Mouse (Mus musculus) erythroblast, embryonic 14.5 days (primary cell): ENCODE results near the gene Zfp986. TPM values are rescaled to one million over a fixed set of nuclear protein-coding genes. Genes with fewer than 3 reads are reported as not detected.
"Not testable (repeated sequence)": the region's sequence is repeated elsewhere in the genome, so short reads cannot be mapped to it uniquely, and the experiment has no call there.

Experiments used
- H3K27me3 ChIP-seq: 2 replicates; pipeline ENCODE4 v1.6.1; 2012; ENCODE audit warnings: inconsistent platforms; ENCODE audit not compliant: control insufficient read depth
- H3K36me3 ChIP-seq: 2 replicates; pipeline ENCODE4 v1.6.1; 2012; ENCODE audit warnings: mild to moderate bottlenecking, inconsistent platforms; ENCODE audit not compliant: control insufficient read depth
- H3K4me1 ChIP-seq: 2 replicates; pipeline ENCODE4 v1.6.1; 2012; ENCODE audit warnings: inconsistent platforms; ENCODE audit not compliant: control insufficient read depth
- H3K4me3 ChIP-seq: replicated peaks from 2 replicates; pipeline ENCODE3; 2012; ENCODE audit warnings: moderate library complexity, mild to moderate bottlenecking, inconsistent platforms
- H3K9me3 ChIP-seq: 2 replicates; pipeline ENCODE4 v1.6.1; 2012; ENCODE audit warnings: low read length, inconsistent platforms, mixed read lengths; ENCODE audit not compliant: control insufficient read depth
- polyA plus RNA-seq: library from polyadenylated mRNA; stranded (reverse); fragments of >175 nt; gene quantifications from 2 replicates; pipeline ENCODE4 v1.2.3, GENCODE M21; 2012

Gene Zfp986
- polyA plus RNA-seq, result not detected in 2 replicates

DNA sequence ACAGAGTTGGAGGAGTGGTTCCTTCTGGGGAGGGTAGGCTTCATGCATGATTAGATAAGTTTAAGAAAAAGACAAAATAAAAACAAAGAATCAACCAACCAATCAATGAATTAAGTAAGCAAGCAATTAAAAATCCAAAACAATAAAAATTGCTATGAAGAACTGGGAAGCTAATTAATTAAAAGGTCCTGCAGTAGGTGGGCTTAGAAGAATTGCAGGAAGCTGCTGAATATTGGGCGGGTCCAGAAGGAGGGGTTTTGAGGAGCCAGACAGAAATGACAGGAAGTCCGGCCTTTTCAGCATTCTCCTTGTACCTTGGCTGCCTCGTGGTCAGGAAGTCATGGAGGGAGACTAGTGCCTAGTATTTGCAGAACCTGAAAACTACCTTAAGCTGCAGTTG, at the start of gene Zfp986:
Gene Zfp986, plus strand, starts transcription at position 301 of the 400 bp plus-strand sequence.
- not testable (repeated sequence) for H3K9me3 ChIP-seq, H3K4me1 ChIP-seq, H3K36me3 ChIP-seq, H3K27me3 ChIP-seq, H3K4me3 ChIP-seq

DNA sequence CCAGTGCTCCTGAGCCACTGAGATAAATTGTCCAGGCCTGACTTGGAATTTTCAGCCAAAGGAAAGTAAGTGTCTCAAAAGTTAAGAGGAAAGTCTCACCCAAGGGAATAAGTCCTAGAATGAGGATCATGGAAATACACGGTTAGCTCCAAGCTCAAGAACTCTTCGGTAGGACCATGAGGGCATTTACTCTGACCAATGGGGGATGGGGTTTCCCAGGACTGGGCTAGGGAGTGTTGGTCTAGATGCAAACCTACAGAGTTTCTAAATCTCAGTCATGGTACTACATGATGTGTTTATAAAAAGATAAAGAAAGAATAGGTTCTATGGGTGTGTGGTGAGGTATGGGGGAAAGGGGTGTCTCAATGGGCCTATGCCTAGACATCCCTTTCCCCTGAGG, 48.6 kb upstream of the Zfp986 start:
- not testable (repeated sequence) for H3K27me3 ChIP-seq, H3K4me3 ChIP-seq, H3K36me3 ChIP-seq, H3K9me3 ChIP-seq, H3K4me1 ChIP-seq

DNA sequence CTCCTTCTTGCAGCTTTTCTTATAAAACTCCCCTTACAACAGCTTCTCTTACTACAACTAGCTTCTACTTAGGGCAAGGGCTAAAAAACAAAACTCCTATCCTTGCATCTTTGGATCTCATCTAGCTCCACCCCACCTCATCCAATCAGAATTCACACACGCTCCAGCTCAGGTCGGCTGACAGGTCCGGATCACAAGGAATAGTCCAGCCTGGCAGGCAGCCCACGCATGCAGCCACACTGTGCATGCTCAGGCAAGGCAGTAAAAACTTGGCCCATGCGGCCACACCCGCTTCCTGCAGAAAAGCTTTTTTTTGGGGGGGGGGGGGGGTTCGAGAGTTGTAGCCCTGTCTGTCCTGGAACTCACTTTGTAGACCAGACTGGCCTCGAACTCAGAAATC, 43.0 kb upstream of the Zfp986 start:
- H3K27me3 ChIP-seq, H3K36me3 ChIP-seq, H3K4me1 ChIP-seq, H3K9me3 ChIP-seq, H3K4me3 ChIP-seq: not testable (repeated sequence)

DNA sequence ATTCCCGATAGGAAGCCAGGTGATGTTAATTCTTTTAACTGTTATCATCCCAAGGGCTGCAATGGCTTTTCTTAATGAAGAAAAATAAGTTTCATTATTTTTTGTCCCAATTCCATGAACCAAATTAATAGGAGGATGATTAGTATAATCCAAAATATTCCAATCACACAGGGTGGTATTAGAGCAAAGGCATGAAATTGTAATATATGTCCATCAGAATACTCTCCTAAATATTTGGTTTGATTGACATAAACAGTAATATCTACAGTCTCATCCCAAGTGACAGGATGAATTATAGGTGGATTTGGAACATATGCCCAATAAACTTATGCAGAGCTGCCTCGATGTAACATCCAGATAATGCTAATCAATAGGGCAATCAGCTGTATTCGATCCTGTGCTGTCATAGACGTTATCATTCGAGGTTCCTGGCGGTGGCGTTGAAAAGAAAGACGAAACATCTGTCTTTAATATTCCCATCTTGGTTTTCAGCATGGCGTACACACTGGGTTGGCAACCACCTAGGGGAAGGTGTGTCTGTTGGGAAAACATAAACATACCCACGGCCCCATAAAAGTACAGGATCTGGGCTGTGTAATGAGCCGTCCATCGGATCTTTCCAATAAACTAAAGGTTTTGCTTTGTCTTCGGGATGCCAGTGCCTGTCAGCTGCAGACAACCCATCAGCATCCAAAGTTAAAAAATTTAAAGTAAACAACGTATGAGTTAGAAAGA, 37.1 kb upstream of the Zfp986 start:
- H3K4me3 ChIP-seq, H3K4me1 ChIP-seq, H3K9me3 ChIP-seq, H3K27me3 ChIP-seq, H3K36me3 ChIP-seq: not testable (repeated sequence)

DNA sequence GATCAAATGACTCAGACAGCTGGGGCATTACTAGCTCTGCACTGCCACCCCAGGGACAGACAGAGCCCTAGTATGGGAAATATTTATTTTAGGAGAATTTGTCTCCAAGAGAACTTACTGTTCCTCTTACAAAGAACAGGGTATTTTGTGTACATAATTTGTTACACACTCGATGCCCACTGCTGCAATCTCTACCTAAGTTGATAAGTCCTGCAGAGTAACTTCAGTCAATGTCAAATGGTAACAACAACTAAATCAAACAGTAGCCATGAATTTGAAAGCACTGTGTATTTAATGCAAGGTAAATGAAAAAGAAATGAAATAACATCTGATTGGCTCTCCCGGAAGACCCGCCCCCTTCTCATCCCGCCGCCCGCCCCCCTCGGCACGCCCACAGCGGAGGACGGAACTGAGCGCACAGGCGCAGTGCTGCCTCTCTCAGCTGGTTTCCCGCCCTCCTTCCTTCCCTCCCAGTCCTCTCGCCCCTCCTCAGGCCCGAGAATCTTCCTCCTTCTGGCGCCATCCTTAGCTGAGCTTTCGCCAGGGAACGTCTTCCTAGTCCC, 32.2 kb upstream of the Zfp986 start:
- H3K4me1 ChIP-seq, H3K27me3 ChIP-seq, H3K36me3 ChIP-seq, H3K4me3 ChIP-seq, H3K9me3 ChIP-seq: not testable (repeated sequence)

DNA sequence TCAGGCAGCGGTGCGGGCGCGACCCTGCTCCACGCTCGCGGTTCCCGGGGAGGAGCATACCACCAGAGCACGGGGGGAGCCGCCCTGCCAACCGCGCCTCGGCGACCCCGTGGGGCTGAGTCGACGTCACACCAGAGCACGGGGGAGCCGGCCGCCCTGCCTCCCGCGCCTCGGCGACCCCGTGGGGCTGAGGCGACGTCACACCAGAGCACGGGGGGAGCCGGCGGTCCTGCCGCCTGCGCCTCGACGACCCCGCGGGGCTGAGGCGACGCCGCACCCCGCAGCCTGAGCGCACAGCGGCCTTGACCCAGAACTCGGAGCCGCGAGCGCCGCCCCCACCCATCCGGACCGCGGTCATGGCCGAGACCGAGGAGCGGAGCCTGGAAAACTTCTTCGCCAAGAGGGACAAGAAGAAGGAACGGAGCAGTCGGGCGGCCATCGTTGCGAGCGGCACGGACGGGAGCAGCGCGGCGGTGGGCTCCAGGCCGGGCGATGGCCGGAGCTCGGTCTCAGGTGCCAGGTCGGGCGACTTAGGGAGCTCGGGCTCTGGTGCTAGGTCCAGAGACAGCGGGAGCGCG, 31.6 kb upstream of the Zfp986 start:
- not testable (repeated sequence) for H3K4me1 ChIP-seq, H3K36me3 ChIP-seq, H3K4me3 ChIP-seq, H3K27me3 ChIP-seq, H3K9me3 ChIP-seq

DNA sequence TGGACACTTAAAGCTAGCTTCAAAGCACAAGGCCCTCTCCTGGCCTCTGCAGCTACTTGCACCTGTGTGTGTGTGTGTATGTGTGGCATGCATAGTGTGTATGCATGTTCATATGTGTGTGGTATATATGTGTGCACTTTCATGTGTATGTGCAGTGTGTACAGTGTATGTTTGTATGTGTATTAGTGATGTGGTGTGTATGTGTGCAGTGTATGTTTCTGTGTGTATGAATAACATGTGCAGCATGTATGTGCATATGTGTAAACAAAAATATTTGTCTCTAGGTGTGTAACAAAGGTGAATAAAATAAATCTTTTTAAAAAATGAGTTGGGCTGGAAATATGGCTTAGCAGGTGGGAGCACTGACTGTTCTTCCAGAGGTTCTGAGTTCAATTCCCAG, 21.8 kb upstream of the Zfp986 start:
- not testable (repeated sequence) for H3K4me3 ChIP-seq, H3K36me3 ChIP-seq, H3K4me1 ChIP-seq, H3K27me3 ChIP-seq, H3K9me3 ChIP-seq

DNA sequence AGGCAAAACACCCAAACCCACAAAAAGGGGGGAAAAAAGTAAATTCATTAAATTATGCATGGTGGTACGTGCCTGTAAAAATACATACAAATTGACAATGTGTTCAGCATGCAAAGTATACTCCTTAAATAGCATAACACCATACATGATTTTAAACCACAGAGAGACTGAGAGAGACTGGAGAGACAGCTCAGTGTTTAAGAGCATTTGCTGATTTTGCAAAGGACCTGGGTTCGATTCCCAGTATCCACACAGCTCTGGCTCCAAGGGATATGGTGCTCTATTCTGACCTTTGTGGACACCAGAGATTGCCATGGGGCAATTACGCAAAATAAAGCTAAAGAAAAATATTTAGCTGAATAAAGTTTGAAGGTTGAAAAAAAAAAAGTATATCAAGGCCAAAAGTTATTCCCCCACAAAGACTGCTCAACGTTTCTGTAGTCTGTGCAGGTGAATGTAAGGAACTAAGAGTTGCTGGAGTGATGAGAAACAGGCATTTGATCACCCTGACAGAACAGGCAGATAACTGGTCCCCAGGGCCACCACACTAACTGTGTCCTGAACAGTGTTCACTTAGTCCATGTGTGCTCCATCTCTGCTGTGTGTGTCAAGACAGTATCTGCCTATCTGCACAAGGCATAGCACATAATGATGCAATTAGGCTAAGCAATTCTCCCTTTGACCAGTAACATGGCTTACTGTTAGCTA, 20.3 kb upstream of the Zfp986 start:
- H3K27me3 ChIP-seq, H3K4me3 ChIP-seq, H3K36me3 ChIP-seq, H3K4me1 ChIP-seq, H3K9me3 ChIP-seq: not testable (repeated sequence)

DNA sequence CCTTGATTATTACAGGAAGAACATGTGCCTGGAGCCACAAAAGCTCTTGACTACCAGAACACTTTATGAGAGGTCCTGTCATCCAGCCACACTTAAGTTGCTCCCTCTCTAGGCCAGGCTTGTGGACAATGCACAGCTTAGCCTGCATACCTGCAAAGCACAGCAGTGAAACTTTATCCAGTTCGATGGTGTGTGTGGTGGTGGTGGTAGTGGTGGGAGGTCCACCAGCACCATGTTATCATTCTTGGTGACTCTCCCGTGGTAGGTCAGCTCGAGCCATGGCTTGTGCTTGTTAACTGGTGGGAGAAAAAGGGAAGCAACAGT, 19.7 kb upstream of the Zfp986 start:
- not testable (repeated sequence) for H3K27me3 ChIP-seq, H3K4me1 ChIP-seq, H3K36me3 ChIP-seq, H3K9me3 ChIP-seq, H3K4me3 ChIP-seq

DNA sequence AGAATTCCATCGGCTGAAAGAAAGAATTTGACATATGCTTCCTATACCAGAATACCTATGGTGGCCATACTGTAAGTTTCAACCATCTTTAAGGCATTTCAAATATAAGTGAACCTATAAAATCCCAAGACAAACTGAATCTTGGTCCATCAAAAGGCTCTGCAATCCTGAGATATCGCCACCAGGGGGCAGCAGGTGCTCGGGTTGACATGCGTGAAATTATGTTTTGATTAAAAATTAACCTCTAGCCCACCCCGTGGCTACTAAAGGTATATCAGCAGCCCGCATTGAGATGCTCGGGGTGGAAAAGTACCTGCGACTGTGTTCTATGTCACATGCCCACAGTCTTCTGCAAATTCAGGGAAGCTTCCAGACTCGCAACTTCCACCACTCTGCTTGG, 17.2 kb upstream of the Zfp986 start:
- not testable (repeated sequence) for H3K27me3 ChIP-seq, H3K36me3 ChIP-seq, H3K9me3 ChIP-seq, H3K4me3 ChIP-seq, H3K4me1 ChIP-seq

DNA sequence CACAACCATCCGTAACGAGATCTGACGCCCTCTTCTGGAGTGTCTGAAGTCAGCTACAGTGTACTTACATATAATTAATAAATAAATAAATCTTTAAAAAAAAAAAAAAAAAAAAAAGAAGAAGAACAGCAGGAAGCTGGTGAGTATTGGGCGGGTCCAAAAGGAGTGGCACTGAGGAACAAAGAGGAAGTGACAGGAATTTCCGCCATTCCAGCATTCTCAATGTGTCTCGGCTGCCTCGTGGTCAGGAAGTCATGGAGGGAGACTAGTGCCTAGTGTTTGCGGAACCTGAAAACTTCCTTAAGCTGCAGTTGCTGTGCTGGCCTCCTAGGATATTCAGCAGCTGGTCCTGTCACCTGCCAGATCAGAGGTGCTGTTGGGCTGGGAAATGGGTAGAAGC, 4.7 kb upstream of the Zfp986 start:
- H3K4me1 ChIP-seq, H3K9me3 ChIP-seq, H3K36me3 ChIP-seq, H3K27me3 ChIP-seq, H3K4me3 ChIP-seq: not testable (repeated sequence)

Other genes with a start within 250 kb of the Zfp986 start
- not detected in 2 replicates for gene Zfp980, start 198.1 kb upstream of the Zfp986 start, polyA plus RNA-seq
- not detected in 2 replicates for gene Zfp987, start 228.5 kb downstream of the Zfp986 start, polyA plus RNA-seq